Mouse (Mus musculus) ovary, postnatal 10 days (tissue): ENCODE data around the gene Jagn1.

ENCODE experiments used
- DNase-seq: peaks from one replicate; pipeline ENCODE4 v3.0.0; 2022; ENCODE audit warnings: low spot score

Gene Jagn1

DNA sequence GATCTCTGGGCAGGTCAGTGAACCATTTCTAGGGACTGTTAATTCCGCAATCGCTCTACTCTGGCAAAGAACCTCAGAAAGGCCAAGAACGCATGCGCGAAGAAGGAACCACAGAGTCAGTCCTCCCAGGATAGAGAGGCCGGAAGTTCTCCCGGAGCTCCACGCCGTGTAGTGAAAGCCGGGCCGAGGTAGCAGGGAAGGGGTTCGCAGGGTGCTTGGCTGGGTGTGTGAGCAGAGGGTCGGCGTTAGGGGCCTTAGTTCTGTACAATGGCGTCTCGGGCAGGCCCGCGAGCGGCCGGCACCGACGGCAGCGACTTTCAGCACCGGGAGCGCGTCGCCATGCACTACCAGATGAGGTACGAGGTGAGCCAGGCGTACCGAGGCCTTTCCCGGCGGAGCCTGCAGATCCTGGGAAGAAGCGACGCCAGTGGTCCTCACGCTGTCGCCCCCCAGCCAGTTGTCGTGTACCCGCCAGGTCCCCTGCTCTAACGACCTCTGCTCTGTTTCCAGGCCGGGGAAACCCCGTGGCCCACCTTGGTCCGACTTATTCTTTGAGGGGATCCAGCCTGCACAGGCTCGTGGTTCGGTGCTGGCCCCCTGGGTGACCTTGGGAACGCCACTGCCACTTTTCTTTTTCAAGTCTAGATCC, at the start of gene Jagn1:
TSS of gene Jagn1 (plus strand) at position 128 of the 649 bp plus-strand sequence.
- peak; percentile 97 for DNase-seq

DNA sequence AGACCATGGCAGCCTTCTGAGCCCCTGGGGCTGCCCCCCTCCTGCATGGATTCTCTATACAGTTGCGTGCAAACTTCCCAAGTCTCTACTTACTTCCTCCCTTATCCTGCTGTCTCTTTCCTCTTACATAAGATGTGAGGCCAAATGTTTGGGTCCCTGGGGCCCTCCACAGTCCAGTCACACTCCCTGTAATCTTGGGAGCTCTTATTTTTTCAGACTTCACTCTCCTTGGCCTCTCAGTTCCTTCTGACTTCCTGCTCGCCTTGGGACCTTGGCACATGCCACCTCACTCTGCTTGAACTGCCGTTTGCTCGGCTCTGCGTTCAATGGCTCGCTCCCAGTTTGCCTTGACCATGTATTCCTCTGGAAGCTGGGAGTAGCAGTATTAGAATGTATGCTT, 48.4 kb upstream of the Jagn1 start:
- no peak for DNase-seq

DNA sequence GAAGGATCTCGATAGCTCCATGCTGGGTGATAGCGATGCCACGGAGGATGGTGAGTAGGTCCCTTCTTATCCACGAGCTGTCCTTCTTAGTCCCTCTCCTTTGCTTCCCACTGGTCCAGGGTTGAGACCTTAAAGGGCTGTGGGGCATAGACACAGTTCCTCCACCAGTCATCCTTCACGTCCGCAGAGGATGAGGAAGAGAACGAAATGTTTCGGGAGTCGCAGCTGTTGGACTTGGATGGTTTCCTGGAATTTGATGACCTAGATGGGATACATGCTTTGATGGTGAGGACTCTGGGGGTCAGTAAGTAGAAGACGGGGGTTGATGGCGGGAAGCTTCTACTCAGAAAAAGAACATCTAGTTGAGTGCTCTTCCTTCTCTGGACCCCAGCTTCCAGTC, 47.6 kb upstream of the Jagn1 start:
- no peak for DNase-seq

DNA sequence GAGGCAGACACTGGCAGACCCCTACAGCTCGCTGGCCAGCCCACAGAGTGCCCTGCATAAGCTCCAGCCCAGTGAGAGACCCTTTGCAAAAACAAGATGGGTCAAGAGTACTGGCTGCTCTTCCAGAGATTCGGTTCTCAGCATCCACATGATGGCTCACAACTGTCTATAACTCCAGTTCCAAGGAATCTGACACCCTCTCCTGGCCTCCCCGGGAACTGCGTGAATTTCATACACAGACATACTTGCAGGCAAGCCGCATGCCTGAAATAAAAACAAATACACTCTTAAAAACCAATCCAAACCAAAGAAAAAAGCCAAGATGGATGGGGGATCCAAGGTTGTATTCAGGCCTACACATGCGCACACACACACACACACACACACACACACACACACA, 46.9 kb upstream of the Jagn1 start:
- no peak for DNase-seq

DNA sequence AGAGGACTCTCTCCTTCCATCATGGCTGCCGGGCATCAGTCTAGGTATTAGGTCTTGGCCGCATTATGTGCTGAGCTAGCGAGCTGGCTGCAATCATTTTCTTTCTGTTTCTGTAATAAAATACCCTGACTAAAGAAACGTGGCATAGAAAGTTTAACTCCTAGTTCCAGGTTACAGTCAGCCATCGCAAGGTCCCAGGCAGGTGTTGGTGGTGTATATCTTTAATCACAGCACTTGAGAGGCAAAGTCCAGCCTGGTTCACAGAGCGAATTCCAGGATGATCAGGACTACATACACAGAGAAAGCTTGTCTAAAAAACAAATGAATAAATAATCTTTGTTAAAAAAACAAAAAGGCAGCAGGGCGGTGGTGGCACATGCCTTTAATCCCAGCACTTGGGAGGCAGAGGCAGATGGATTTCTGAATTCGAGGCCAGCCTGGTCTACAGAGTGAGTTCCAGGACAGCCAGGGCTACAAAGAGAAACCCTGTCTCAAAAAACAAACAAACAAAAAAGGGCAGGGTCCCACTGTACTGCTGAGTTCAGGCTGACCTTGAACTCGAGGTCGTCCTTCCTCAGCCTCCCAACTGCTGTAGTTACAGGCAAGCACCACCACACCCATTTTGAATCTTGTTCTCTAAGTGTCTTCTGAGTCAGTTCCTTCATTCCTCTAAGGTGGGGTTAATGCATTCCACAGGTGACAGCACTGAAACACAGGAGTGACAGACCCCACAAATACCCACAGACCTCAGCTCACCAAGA, 45.9 kb upstream of the Jagn1 start:
- no peak for DNase-seq

DNA sequence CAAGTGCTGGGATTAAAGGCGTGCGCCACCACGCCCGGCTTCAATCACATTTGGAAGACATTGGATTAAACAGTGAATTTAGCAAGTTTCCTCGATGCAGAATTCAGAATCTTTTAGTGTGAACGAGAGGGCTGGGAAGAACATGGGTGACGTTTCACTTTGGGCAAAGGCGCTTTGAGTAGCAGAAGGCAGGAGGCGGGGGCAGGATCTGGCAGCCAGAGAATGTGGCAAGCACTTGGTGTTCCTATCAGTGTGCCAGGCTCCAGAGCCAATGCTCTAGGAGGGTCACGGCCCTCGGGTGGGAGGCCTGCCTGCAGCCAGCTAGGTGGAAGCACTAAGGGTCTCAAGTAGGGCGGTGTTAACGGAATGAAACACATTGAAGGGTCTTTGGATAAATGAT, 40.3 kb upstream of the Jagn1 start:
- DNase-seq, result no peak

DNA sequence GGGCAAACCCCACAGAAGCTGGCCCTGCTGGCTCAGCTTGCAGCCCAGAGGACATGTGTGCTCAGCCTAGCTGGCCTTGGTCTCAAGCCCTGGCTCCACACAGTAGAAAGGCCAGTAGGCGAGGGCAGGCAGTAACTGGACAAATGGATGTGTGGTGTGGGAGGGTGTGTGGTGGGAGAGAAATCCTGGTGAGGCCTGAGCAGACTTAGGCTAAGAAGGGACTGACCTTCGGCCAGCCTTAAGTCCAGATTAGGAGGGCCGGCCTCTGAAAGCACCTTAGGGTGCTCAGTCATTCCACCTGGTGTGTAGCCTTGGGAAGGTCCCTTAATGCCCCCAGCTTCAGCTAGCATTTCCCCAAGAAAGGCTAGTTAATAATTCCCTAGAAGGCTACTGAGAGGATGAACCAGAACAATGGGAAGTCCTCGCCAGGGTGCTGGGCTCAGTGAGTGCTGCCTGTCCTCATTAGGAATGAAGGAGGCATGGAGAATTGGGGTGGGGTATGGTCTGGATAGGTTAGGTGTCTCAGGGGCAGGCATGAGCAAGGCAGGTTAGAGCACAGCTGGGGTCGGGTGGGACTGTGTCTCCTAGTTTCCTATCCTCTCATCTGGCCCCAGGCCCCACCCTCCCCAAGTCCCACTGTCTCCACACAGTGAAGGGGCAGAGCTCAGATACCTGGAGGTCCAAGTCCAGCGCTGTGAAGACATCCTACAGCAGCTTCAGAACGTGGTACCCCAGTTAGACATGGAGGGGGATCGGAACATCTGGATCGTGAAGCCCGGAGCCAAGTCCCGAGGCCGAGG, 37.5 kb upstream of the Jagn1 start:
- no peak for DNase-seq

DNA sequence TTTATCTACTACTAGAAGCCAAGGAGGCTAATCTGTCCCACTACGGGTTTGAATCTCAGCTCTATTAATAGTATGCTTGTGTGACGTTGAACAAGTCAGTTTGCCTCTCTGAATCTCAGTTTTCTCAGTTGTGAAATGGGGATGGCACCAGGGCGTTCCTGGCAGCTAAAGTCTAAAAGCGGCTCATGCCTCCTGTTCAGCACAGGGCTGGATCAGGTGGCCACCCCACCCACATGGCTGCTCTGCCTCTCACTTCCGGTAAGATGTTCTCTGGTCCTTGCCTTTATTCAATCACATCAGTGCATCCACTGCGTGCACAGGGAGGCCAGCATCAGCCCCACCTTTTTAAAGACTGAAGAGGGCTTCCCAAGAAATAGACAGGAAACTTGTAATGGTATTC, 36.9 kb upstream of the Jagn1 start:
- no peak for DNase-seq

DNA sequence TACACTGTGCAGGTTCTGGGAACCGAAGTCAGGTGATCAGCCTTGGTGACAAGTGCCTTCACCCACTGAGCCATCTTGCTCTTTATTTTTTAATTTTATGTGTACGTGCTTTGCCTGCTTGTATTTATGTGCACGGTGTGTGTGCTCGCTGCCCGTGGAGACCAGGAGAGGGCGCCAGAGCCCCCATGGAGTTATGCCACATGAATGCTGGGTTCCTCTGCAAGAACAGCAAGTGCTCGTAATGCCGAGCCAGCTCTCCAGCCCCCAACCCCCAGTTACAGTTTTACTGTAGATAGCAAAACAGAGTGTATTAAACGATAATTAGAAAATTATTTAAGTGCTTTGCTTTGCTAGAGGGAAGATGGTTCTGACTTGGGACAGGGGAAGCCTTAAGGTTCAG, 35.7 kb upstream of the Jagn1 start:
- DNase-seq, result no peak

DNA sequence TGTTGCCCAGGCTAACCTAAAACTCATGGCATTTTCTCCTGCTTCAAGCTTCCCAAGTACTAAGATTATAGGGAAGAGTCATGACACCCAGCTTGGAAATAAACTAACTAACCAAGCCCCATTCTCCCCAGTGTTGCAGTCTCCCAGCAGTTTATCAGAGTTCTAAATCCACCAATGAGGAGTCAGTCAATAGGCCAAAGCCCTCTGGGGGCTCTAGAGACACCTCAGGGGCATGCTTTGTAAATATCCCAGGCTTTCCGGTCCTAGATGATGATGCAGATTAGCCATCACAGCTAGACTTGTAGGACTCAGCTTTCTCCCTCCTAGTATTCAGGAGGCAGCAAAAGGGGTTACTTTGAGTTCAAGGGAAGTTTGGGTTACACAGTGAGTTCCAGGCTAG, 32.4 kb upstream of the Jagn1 start:
- DNase-seq, result no peak

DNA sequence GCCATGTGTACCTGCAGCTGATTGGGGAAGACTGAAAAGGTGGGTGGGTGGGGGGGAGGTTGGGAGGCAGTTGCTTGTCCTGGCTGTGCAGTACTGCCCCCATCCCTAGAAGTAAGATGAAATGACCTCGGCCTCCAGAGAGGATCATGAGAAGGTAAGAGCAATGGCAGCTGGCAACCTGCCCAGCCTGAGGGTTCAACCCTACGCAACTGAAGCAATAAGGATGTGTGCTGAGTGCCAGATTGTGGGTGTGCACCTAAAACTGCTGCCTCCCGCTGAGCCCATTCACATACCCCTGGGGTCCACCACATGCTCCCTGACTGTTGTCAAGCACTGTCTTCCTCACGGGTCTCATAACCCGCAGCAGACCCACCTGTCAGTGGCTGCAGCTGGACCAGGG, 26.0 kb upstream of the Jagn1 start:
- no peak for DNase-seq

DNA sequence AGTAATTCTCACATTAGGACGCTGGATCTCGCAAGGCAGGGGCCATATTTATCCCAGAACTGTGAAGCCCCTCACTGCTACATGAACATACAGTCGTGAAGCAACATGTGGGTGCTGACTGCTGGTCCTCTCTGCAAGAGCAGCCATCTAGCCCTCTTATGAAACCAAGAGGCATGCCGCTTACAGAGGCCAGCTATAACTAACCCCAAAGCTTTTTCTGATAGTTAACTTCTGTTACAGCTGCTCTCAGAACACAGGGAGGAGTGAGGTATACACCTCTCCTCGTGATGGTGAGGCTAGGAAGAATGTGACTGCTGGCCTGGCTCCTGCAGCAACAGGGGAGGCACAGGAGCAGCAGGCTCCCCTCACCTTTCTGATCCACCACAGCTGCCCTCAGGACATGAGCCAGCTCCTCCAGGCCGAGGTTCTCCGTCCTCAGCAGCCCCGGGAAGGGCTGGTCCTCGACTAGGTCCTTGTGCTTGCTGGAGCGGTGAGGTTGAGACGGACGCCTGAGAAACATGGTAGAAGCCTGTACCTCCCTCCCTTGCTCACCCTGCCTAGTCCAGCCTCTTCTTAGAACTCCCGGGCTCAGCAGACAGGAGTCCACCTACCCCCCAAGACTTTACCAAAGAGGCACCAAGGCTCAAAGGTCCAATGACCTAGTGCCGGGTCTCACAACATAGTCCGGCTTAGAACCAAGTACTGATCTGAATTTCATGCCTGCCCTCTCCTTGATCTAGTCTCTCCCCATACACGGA, 23.7 kb upstream of the Jagn1 start:
- no peak for DNase-seq

DNA sequence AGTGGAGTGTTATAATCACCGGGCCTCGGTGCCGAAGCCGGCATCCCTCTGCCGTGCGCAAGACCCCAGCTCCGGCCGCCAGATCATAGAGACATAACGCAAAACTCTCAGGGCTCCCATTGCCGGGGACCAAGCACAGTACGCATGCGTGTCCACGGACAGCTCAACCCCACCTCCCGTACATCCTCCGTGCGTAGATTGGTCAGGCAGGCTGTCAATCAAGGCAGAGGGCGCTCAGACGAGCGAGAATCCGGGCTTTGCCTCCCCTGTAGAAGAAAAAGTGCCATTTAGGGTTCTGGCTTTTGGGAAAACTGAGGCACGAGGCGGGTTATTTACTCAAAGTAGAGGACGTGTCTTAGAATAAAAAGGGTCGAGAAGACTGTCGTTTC, 23.2 kb upstream of the Jagn1 start, which contains the start of gene Rpusd3:
TSS of gene Rpusd3 (minus strand) at position 142 of the 389 bp plus-strand sequence.
- DNase-seq, result peak; percentile 99

DNA sequence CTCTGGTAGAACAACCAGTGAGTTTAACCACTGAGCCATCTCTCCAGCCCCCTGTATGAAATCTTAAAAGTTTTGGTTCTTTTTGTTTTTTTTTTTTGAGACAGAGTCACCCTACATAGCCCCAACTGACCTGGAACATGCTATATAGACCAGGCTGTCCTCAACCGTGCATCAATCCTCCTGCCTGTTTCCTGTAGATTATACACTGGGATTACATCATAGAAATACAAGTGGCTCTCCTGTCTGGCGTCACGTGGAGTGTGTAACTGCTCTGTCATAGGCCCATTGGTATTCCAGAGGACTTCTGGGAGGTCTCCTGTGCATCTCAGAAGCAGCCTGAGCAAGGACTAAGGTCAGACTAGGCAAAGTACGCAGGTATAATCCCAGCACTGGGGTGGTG, 19.4 kb upstream of the Jagn1 start:
- DNase-seq, result no peak

DNA sequence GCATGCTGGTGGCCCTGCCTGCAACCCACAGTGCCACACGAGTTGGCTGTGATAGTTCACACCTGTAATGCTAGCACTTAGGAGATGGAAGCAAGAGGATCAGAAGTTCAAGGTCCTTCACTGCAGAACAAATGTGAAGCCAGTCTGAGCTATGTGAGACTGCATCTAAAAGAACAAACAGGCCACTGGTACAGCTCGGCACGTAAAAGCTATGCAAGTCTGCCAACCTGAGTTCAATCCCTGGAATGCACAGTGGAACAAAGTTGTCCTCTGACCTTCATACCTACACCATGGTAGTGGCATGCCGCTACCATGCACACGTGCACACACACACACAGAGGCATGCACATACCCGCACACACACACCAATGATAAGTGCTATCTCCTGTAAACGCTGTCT, 18.2 kb upstream of the Jagn1 start:
- no peak for DNase-seq

DNA sequence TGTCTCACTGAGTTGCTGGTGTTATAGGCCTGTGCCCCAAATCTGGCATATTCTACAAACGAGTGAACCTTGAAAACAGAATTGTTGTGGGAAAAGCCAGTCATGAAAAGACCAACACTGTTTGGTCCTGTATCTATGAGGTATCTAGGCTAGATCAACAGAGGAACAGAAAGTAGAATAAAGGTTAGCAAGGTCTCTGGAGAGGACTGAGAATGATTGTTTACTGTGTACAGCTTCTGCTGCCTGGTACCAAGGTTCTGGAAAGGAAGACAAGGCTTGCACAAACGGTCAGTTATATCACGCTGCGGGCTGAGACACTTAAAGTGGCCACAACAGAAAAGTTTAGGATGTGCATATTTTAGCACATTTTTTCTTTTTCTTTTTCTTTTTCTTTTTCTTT, 15.7 kb upstream of the Jagn1 start:
- no peak for DNase-seq

DNA sequence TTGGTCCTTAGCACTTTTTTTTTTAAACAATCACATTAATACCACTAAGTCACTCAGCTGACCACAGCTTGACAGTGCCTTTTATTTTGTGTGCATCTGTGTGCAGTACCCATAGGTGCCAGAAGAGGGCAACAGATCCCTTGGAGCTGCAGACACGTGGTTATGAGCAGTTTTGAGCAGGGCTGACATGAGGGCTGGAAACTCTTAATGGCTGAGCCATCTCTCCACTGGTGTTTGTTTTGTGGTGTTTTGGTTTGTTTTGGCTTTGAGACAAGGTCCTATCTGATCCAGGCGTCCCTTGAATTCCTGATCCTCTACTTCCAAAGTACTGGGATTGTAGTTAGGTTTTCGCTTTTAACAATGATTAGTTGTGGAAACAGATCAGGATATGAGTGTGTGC, 15.0 kb upstream of the Jagn1 start:
- DNase-seq, result no peak

DNA sequence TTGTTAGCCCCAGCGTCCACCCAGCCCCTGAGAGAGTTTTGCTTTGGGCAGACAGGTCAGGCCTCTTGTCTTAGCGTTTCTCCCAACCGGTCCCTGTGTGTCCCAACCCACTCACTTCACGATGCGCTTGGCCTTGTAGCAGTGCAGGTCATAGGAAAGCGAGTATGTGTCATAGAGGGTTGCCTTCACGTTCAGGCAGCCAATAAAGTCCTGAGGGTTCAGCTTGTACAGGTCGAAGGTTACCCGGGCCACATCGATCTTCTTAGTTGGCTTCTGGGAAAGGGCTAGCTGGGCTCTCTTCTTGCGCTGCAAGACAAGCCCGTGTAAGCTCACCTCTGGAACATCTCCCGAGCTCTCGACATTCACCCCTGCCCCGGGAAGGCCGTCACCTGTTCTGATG, 14.4 kb upstream of the Jagn1 start:
- no peak for DNase-seq

DNA sequence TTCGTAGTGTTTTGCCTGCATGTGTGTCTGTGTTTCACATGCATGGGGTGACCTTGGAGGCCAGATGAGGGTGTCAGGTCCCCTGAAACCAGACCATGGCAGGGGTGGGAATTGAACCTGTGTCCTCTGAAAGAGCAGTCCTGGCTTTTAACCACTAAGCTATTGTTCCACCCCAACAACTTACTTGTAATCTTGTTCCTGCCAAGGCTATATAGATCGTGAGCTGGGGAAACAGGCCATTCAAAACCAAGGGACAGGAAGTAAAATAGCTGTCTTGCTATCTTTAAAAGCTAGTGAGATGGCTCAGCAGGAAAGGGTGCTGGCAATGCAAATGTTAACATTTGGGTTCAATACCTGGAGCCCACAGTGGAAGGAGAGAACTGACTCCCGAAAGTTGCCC, 12.4 kb upstream of the Jagn1 start:
- no peak for DNase-seq

DNA sequence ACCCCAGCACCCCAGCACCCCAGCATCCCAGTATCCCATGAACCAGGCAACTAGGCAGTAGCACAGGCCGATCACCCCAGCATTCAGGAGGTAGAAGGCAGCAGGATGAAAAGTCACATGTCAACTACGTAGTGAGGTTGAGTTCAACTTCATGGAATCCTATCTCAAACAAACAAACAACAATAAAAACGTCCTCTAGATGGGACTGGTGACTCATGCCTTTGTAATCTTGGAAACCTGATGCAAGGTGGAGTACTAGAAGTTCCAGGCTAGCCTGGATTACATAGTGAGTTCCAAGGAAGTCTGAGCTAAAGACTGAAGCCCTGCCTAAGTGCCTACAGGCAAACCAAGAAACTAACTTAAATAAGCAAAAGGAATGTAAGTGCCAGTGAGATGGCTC, 11.5 kb upstream of the Jagn1 start:
- DNase-seq, result no peak

DNA sequence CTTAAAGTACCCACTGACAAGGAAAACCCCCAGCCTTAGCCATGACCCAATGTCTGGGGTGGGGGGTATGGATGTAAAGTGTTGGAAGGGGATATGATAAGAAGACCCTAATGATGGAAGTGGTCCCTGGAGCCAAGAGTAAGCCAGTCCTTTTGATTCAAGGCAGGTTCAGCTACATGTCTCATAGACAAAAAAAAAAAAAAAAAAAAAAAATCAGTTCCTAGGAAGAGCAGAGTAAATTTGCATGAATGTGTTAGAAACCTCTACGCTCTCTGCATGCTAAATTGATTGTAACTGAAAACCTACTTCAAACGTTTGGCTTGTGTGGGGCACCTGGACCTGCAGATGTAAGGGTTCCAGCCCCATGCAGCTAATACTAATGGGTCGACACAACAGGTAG, 10.6 kb upstream of the Jagn1 start:
- no peak for DNase-seq

DNA sequence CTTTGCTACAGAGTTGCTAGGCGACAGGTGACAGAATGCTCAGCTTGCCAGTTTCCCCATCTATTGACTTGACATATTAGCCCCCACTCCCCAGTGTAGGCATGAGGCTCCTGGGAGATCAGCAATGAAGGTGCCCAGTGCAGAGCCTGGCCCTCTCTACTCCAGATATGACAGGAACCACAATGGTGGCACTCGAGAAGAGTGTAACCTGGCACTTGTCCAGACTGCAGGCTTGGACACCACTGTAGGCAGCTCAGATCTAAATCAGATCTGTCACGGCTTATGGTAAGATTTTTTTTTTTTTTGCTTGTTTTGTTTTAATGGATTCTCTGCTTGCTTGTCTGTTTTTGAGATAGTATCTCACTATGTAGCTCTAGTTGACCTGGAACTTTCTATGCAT, 8.7 kb upstream of the Jagn1 start:
- DNase-seq, result no peak
